Mouse (Mus musculus) cerebellum, postnatal 4 days (tissue): Measurements from ENCODE around the gene Mmp21.
"Not testable (repeated sequence)": the region's sequence is repeated elsewhere in the genome, so short reads cannot be mapped to it uniquely, and the experiment has no call there.

Experiments used
- DNase-seq, 2 experiments: peaks; one replicate each; pipeline ENCODE4 v3.0.0; 2022; ENCODE audit warnings: low spot score in 2 of 2, mixed read lengths in 1 of 2

Mmp21 gene

DNA sequence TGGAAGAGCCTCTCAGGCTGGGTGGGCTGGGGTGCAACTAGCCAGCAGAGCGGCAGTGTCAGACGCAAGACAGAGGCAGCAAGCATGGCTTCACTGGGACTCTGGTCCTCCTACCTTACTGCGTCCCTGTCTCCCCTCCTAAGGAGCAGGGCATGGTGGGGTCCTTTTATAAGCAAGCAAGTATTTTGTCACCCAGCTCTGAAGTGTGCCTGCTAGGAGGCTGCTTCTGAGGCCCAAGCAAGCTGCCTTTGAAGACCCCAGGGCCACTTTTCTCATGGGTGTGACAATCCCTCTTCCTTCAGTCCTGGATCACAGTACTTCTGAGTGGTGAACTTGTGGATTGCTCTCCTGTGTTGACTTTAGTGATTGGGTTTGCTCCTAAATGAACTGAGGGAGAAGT is at the start of gene Mmp21:
TSS of gene Mmp21 (minus strand) at position 101 of the 400 bp plus-strand sequence.
- no peak for DNase-seq

DNA sequence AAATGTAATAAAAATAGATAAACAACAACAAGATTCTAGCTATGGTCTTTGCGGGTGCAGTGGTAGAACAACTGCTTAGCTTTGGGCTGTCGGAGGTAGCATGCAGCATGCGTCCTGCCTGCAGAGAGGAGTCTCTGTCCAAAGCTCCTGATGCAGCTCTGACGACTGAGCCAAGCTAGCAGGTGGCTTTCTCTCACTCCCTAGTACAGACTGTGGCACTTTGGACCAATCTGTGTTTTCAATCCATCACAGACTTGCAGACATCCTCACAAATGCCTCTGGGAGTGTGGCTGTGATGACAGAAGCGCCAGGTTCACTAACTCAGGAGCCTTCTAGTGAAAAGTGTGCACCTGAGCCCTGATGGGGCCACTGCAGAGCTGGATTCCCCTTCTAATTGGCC is 49.5 kb upstream of the Mmp21 start:
- DNase-seq, result no peak

DNA sequence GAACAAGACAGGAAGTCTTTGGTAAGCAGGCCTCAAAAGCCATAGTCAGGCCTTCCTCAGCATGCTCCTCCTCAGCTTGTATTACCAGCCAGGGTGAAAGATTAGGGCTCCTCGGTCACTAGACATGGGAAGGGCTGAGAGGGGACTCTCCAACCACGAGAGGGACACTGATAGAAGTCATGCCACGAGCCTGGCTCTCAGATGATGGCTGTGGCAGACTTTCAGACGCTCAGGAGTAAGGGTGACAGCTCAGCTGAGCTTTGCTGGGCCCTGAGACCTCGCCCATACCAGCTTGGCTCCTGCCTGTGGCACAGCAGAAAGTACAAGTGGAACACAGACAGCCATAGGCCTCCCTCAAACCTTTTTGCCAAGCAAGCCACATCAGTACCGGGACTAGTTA is 47.2 kb upstream of the Mmp21 start:
- DNase-seq, result no peak

DNA sequence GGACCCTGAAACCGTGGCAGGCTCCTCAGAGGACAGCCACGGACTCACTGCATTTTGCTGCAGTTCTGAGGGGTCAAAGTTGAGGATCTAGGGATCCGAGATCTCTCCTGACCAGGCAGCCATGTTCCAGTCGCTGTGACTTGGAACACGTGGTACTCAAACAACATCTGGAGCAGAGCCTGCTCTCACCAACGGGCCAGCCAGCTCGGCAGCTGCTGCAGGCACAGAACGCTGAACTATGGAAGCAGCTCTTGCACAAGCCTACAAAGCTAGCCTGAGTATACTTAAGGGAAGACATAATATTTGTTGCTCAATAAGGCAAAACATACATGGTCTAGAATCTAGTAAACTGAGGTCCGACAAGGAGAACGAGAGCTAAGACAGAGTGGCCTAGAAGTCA is 45.7 kb upstream of the Mmp21 start:
- no peak for DNase-seq

DNA sequence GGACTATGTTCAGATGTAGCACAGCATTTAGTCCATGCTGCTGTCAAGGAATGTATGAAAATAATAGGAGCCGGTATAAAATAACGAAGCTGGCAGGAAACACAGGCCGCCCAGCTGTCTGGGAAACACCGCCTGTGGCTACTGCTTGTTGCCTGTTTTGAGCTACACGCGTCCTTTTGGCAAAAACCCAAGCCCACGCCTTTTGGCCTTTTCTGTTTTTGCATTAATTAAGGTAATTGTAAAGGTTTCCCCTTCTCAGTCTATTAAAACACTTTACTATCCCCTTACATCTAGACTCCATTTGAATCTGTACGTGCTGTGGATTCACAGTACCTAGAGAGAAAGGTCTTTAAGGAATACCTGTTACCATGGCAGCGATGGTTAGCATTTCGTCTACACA is 45.0 kb upstream of the Mmp21 start:
- no peak for DNase-seq

DNA sequence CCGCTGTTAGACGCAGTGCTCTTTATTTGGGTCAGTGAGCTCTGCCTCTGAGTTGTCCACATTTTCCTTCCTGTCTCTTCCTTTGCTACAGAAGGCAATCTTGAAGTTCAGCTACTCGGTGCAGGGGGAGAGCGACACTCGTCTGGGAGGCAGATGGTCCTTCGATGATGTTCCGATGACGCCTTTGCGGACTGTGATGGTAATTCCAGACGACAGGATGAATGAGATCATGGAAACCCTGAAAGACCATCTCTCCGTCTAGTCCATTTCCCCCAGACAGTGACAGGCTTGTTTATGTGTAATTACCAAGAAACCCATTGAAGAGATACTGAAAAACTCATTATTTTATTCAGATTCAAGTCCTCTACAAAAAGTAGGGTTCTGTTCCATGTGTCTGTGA is 40.8 kb upstream of the Mmp21 start:
- DNase-seq, result no peak

DNA sequence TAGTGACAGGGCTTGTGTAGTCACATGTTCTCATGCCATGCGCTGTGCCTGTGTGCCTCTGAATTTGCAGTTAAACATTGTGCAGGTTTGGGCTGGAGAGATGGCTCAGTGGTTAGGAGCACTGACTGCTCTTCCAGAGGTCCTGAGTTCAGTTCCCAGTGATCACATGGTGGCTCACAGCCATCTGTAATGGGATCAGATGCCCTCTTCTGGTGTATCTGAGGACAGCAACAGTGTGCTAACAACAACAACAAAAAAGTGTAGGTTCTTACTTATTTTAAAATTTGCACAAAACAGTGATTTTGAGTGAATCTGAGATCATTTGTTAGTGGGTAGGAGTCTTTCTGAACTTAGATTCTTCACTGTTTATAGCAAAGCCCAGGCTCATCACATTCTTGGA is 38.7 kb upstream of the Mmp21 start:
- no peak for DNase-seq

DNA sequence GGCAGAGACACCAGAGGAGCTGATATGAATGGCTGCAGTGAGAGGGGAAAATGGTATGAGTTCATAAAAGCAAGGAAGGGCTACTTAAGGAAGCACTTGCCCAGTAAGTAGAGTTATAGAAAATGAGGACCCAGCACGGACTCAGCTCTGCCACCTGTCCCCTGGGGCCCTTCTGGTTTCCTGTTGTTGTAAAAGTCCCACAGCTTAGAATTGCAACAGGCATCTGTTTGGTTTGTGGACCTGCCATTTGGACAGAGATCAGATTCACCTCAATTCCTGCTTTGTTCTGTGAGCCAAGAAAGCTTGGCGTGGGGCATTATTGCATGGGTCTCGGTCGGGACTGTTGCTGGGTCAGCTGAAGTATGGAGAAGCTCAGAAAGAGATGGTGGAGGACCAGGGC is 35.5 kb upstream of the Mmp21 start:
- no peak for DNase-seq

DNA sequence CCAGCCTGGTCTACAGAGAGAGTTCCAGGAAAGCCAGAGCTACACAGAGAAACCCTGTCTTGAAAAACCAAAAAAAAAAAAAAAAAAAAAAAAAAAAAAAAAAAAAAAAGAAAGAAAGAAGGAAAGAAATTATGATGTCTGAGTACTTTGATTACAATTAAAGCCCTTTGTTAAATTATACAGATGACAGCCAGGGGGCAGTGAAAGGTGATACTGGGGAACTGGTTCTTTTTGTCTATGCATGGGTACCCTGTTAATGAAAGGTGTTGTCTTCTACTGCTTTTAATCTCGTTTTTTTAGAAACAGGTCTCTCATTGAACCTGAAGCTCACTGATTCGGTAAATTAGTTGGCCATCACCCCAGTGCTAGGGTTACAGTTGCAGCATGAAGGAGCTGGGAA is 27.4 kb upstream of the Mmp21 start:
- DNase-seq, result peak in 1 of 2 experiments; percentile 26

DNA sequence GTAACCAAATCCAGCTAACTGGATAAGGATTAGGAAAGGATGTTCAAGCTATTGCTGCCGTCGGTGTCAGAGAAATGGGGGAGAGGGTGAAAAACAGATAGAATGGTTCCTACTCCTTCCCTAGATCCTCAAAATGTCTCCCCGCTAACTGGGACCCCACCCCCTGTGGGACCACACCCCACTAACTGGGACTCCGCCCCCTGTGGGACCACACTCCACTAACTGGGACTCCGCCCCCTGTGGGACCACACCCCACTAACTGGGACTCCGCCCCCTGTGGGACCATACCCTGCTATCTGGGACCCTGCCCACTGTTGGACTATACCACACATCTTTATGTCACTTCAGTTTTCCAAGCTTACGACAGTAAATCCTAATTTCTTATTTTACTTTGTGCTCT is 24.0 kb upstream of the Mmp21 start:
- no peak for DNase-seq

DNA sequence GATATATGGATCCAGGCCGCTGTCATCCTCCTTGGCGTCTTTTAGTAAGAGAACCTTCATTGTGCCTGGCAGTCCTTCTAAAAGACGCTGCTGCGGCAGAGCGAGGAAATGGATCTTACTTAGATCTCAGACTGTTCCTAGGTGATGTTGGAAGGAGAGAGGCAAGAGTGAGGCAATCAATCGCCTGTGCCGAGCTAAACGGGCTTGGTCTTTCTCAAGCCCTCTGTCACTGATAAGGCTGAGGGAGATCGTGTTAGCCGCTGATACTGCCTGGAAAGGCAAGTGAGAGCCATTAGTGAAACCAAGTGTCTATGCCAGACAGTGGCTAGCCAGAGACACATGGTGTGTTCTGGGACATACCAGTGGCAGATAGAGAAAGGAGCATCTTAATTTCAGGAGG is 22.5 kb upstream of the Mmp21 start:
- DNase-seq, result no peak

DNA sequence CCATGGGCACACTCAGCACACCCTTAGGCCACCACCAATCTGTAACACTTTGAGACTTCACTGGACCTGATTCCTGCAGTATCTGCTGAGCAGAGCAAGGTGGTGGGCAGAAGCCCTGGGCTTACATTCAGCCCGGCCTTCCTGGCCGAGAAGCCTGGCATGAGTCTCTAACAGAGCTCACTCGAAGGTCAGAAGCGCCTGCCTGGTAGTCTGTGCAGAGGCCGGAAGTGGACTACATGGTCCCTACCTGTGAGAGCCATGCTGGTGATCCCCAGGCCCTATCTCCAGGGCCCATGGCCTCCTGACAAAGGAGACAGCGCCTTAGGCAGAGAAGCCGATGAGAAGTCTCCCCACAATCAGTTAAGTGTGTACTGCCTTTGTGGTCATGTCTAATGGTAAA is 21.5 kb upstream of the Mmp21 start:
- no peak for DNase-seq

DNA sequence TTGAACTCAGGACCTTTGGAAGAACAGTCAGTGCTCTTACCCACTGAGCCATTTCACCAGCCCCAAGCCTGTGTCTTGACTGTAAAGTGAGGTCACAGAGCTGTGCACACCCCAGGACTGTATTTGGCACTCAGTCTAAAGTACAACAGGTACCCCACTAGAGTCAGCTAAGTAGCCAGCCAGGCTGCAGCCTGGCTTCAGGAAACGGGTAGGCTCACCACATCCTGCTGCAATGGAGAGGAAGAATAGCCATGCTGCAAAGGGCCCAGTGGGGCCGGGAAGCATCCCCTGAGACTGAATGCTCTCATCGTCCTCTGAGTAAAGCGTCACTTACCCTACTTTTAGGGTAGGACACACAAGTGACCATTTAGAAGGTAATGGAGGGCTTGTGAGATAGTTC is 20.0 kb upstream of the Mmp21 start:
- no peak for DNase-seq

DNA sequence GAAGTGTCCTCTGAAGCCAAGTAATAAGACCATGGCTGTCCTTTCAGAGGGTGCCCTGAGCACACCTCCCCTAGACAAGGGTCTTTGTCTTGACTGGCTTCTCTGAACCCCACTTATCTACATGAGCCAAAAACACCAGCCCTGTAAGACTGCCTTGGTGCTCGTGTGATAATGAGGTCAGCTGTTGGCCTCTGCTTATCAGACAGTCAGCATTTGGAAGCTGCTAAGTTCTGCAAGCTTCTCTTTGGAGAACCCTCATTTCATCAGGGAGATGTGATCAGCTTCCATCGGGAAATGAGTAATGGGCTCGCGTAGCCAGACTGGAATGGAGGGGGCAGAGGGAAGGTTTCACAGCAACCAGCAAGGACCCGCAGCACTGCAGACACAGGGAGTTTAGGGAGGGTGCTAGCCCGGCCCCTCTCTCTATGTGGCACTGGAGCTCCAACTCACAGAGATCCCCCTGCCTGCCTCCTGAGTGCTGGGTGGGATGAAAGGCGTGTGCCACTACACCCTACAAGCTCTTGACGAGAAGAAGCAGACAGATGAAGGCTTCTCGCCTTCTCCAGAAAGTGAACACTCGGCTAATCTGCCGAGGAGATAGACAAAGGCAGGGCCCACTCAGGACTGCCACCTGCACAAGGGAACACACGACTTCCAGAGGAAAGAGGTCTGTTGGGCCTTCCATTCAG is 18.3 kb upstream of the Mmp21 start:
- no peak for DNase-seq

DNA sequence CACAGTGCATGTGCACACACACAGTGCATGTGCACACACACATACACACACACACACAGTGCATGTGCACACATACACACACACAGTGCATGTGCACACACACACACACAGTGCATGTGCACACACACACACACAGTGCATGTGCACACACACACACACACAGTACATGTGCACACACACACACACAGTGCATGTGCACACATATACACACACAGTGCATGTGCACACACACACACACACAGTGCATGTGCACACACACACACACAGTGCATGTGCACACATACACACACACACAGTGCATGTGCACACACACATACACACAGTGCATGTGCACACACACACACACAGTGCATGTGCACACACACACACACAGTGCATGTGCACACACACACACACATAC is 5.8 kb upstream of the Mmp21 start:
- not testable (repeated sequence) for DNase-seq

DNA sequence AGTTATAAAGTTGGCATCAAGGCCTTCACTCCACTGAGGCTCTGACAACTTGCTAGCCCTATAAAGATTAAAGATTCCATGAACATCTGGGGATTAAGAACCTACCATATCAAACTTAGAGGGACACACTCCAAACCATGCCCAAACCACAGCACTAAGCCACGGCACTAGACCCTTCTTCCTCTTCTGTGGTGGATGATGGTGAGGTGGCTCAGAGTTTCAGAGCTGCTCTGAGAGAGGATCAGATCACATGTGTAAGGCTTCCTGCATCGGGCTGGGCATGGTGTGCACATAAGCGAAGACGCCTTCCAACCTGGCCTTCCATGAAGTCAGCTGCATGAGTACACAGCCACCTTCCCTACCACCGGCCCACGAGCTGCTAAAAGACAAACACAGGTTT is 4.8 kb upstream of the Mmp21 start:
- DNase-seq, result no peak

DNA sequence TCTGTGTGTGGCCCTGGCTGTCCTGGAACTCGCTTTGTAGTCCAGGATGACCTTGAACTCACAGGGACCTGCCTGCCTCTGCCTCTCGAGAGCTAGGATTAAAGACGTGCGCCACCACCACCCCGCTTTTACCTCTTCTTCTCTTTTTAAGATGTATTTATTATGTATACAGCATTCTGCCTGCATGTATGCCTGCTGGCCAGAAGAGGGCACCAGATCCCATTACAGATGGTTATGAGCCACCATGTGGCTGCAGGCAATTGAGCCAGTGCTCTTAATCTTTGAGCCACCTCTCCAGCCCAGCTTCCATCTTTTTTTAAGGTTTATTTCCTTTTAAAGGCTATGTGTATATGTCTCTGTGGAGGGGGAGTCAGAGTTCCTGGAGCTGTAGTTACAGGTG is 4.2 kb upstream of the Mmp21 start:
- DNase-seq, result no peak

DNA sequence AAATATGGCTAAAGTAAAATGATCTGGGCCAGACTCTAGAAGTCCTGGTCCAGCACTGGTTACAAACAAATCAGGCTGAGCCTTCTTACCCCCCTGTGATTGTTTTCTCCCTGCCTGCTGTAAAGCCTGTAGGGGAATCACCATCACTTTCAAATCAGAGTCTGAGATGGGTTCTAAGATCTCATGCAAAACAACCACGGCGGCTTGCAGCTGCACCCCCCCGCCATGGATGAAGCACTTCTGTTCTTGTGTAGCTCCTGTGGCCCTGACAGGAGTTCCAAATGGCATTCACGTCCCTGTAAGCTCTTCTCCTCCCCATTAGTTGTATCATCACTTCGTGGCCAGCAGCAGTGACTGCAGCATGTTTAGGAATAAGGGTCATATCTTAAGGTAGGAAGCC is 3.8 kb upstream of the Mmp21 start:
- no peak for DNase-seq

DNA sequence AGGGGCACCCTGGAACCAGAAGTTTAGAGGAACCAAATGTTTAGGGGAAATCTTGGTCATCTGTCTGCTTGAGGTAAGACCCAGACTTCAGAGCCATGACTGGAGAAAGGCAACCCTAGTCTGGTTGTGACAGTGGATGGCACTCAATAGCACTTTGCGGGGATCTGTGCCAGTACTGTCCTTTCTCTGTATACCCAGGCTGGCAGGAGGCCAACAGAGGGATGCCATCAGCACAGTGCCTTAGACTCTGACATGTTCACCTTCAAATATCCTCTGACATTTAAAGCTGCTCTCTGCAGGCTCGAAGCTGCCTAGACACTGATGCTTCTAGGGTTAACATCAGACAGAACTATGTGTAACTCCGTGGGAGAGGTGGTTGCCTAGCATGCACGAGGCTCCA is 422 bp downstream of the Mmp21 start:
- no peak for DNase-seq

DNA sequence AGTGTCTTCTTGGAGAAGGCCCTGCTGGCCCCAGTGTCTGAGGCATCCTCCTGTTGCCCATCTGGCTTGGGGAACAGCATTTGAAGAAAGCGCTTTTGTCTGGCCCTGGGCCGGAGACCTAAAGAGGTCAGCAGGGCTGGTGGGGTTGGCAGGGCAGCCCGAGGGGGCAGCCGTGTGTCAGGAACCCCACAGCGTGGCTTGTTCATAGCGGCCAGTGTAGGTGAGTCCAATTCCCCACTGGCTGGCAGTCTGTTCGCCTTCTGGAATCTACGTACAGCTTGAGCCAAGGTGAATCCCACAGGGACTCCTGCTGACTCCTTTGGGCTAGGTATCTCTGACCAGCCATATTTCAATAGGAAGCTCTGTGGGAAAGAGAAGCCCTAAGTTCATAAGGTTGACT is 1.1 kb downstream of the Mmp21 start:
- DNase-seq, result no peak

DNA sequence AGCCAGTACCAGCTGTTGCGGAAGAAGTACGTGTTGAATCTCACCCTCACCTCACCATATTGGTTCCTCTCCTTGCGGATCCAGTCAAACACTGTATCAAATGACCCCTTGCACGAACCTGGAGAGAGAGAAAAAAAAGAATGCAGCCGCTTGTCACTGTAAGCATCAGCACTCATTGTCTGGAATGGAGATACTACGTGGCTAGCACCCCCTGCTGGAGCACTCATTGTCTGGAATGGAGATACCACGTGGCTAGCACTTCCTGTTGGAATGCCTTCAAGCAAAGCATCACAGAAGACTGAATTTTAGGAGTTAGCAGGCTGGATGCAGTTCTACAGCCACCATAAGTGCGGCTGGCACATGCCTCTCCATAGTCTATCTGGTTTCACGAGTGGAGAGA is 3.9 kb downstream of the Mmp21 start:
- DNase-seq, result no peak

DNA sequence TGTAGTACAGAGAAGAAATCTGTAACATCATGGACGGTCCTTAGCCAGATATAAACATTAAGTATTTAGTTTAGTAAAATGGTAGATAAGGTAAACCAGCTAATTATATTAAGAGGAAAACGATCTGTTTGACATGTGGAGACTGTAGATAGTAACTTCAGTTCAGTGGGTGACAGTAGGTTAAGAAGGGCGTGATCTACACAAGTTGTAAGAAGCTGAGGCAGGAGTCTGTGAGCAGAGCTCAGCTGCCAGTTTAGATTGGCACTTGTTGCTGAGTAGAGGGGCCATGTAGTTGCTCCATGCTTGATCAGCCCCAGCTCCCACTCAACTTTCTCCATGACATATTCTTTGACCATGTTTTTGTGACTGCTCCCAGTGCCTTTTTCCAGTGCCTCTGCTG is 9.0 kb downstream of the Mmp21 start:
- no peak for DNase-seq

DNA sequence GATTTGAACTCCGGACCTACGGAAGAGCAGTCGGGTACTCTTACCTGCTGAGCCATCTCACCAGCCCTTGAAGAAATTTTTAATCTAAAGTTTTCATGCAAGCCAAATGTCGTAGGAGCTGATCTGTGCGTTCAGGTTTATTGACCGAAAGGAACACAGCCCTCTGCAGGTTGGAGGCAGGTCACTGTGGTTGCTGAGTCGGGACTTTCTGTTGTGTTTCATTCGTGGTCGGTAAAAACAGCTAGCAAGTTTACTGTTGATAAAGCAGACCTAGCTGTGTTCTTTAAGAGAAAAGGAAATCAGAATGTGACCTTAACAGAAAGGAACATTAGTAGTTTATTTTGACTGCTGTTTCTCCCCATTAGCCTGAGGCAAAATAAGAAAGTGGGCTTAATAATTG is 9.9 kb downstream of the Mmp21 start:
- DNase-seq, result no peak

DNA sequence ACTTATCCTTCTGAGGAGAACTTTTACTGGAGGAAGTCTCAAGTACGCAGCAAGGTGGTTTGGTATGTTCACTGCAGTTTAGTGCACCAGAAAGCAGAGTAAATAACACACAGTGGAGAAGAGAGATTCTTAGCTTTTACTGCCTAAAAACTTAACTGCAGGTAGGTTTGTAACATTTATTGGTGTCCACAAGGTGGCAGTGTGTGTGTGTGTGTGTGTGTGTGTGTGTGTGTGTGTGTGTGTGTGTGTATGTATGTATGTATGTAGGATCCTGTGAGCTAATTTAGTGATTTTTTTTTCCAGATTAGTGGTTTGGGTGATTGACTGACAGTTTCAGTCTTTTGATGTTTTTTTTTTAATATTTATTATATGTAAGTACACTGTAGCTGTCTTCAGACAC is 10.8 kb downstream of the Mmp21 start:
- DNase-seq, result no peak

DNA sequence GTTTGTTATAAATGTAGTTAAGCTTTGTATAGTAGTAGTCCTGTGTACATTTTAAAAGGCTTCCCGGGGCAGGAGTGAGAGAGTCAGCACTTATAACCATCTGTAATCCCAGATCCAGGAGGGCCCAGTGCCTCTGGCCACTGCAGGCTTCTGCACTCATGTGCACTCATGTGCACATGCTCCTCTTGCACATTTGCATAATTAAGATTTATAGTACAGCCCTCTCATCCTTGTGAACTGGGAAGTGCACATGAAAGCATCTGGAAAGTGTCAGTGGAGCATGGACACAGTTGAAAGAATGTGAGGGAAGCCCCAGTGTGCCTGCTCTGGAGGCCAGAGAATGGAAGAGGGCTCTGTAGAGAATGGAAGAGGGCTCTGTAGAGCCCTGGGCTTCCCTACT is 17.4 kb downstream of the Mmp21 start:
- DNase-seq, result no peak
